ENCODE assay signal across 8 mouse cellular contexts in the genomic region with DNA sequence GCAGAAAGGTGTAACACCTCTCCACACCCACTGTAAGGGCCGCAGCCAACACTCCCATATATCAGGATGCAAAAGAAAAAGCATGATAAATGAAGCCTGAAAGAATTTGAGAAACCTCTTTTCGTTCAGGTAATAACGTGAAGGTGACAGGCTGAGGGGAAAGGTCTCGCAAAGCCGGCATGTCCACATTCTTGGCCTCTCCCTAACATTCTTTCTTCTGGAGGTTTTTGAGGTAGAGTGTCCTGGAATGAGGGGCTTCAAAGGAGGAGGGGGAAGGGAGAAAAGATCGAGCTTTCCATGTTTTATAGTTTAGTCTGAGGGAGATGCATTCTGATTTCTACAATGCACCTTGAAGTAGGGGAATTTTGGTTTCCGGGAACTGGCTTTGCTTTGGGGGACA. TPM values are rescaled to one million over a fixed set of nuclear protein-coding genes. Genes with fewer than 3 reads are reported as not detected.
DNase-seq lines count a peak whose midpoint lies in the region; ATAC-seq and TF ChIP-seq lines count a peak whose summit lies in the region.

TSS of gene St7 (plus strand) at position 287 of the 400 bp plus-strand sequence.

- H3K9me3 ChIP-seq in MEL (replicated peaks; ENCODE audit: insufficient read depth, low read length), result no peaks in the 10 kb centered on the region
- no peaks in the 10 kb centered on the region for H3K9me3 ChIP-seq in forebrain, embryonic 14.5 days (replicated peaks; ENCODE audit: control insufficient read depth, low read length)
- H3K9me3 ChIP-seq in hindbrain, embryonic 13.5 days, result no peaks in the 10 kb centered on the region
- H3K9me3 ChIP-seq in liver, postnatal 0 days (ENCODE audit: low read length), result no peaks in the 10 kb centered on the region

- WGBS in kidney, adult 2 months, result 59% methylated on average over 7 of the region's 7 CpGs
- WGBS in forebrain, embryonic 14.5 days, result 82% methylated on average over 7 of the region's 7 CpGs
- 80% methylated on average over 7 of the region's 7 CpGs for WGBS in hindbrain, embryonic 13.5 days
- WGBS in liver, postnatal 0 days (ENCODE audit: insufficient replicate concordance), result 82% methylated on average over 7 of the region's 7 CpGs

- DNase-seq in kidney, adult 2 months, result peak; percentile 7
- DNase-seq in kidney, adult 8-10 months, result no peak
- DNase-seq in MEL (ENCODE audit: low read depth, low spot score), result no peak
- DNase-seq in forebrain, embryonic 14.5 days (ENCODE audit: low spot score), result no peak
- no peak for DNase-seq in liver, postnatal 0 days
- no peak for DNase-seq in right cerebral cortex, postnatal 4 days
- DNase-seq in kidney, postnatal 36 days, result no peak

- H3K4me3 ChIP-seq in kidney, adult 2 months (ENCODE audit: insufficient read depth, low read depth, low read length), result peak within 1 kb of the TSS; percentile 74
- H3K4me3 ChIP-seq in MEL (ENCODE audit: control insufficient read depth in 1 of 2, insufficient read depth in 1 of 2, low read depth in 2 of 2, low read length in 2 of 2), result peak within 1 kb of the TSS; percentile 62 to 81
- peak within 1 kb of the TSS; percentile 72 for H3K4me3 ChIP-seq in forebrain, embryonic 14.5 days (ENCODE audit: low read depth, low read length)
- H3K4me3 ChIP-seq in hindbrain, embryonic 13.5 days, result peak within 1 kb of the TSS; percentile 74
- peak within 1 kb of the TSS; percentile 92 for H3K4me3 ChIP-seq in liver, postnatal 0 days (ENCODE audit: low read depth, low read length)

- peaks cover 32% of the 10 kb centered on the region for H3K79me2 ChIP-seq in MEL (ENCODE audit: control insufficient read depth, insufficient read depth, low read length, poor library complexity)

- H3K4me1 ChIP-seq in kidney, adult 2 months (ENCODE audit: control insufficient read depth, insufficient read depth, low read length), result no peaks in the 10 kb centered on the region; the same call in 1 of the 2 replicates
- H3K4me1 ChIP-seq in MEL (ENCODE audit: control insufficient read depth in 1 of 2, insufficient read depth in 2 of 2, low read length in 2 of 2), result peaks cover 4 to 13% of the 10 kb centered on the region in 2 experiments; a peak in 2 of 4 replicates
- H3K4me1 ChIP-seq in forebrain, embryonic 14.5 days (ENCODE audit: control insufficient read depth, insufficient read depth, low read length), result 0 out of 2 replicates have a peak, but pooled peaks cover 7% of the 10 kb centered on the region
- H3K4me1 ChIP-seq in hindbrain, embryonic 13.5 days (replicated peaks), result peaks cover 12% of the 10 kb centered on the region
- peaks cover 30% of the 10 kb centered on the region for H3K4me1 ChIP-seq in liver, postnatal 0 days (ENCODE audit: insufficient read depth)

- TF ChIP-seq RAD21 in MEL (IDR thresholded peaks at IDR 0.05; ENCODE audit: low read depth, low read length), result no peak

- H3K9ac ChIP-seq in MEL (ENCODE audit: control insufficient read depth, low read depth, low read length, poor library complexity, severe bottlenecking), result peak within 1 kb of the TSS; percentile 86
- peak within 1 kb of the TSS; percentile 80 for H3K9ac ChIP-seq in forebrain, embryonic 14.5 days (ENCODE audit: low read length)
- peak within 1 kb of the TSS; percentile 80 for H3K9ac ChIP-seq in hindbrain, embryonic 13.5 days
- peak within 1 kb of the TSS; percentile 96 for H3K9ac ChIP-seq in liver, postnatal 0 days (replicated peaks)

- no peak for TF ChIP-seq CTCF in kidney, adult 2 months (conservative IDR thresholded peaks at IDR 0.05; ENCODE audit: insufficient read depth, insufficient read length, low read depth, low read length)
- no peak for TF ChIP-seq CTCF in MEL (IDR thresholded peaks at IDR 0.05 in 2 of 3, conservative IDR thresholded peaks at IDR 0.05 in 1 of 3; ENCODE audit: control insufficient read depth in 1 of 3, insufficient read depth in 1 of 3, low read depth in 2 of 3, low read length in 3 of 3, poor library complexity in 1 of 3, severe bottlenecking in 1 of 3)
- TF ChIP-seq CTCF in liver, postnatal 0 days (IDR thresholded peaks at IDR 0.05; ENCODE audit: low read depth), result no peak

- no peaks in the 10 kb centered on the region for H3K36me3 ChIP-seq in kidney, adult 2 months (ENCODE audit: control insufficient read depth, insufficient read depth, low read length)
- peaks cover 0 to 18% of the 10 kb centered on the region in 2 experiments; a peak in 2 of 4 replicates for H3K36me3 ChIP-seq in MEL (ENCODE audit: control insufficient read depth in 1 of 2, insufficient read depth in 2 of 2, low read length in 2 of 2)
- no peaks in the 10 kb centered on the region for H3K36me3 ChIP-seq in forebrain, embryonic 14.5 days (ENCODE audit: control insufficient read depth, insufficient read depth, low read length)
- no peaks in the 10 kb centered on the region for H3K36me3 ChIP-seq in hindbrain, embryonic 13.5 days
- no peaks in the 10 kb centered on the region for H3K36me3 ChIP-seq in liver, postnatal 0 days (replicated peaks; ENCODE audit: insufficient read depth, low read length)

- no peak for ATAC-seq in forebrain, embryonic 14.5 days
- ATAC-seq in hindbrain, embryonic 13.5 days (ENCODE audit: low FRiP score), result no peak
- no peak for ATAC-seq in liver, postnatal 0 days

- peak within 1 kb of the TSS; percentile 76 for H3K4me2 ChIP-seq in forebrain, embryonic 14.5 days (ENCODE audit: low read length)
- H3K4me2 ChIP-seq in hindbrain, embryonic 13.5 days, result peak within 1 kb of the TSS; percentile 85
- H3K4me2 ChIP-seq in liver, postnatal 0 days (ENCODE audit: low read depth, low read length), result peak within 1 kb of the TSS; percentile 77

- peak within 1 kb of the TSS; percentile 75 for H3K27ac ChIP-seq in kidney, adult 2 months (ENCODE audit: insufficient read depth, low read depth, low read length)
- H3K27ac ChIP-seq in MEL (ENCODE audit: control insufficient read depth, low read depth, low read length), result peak within 1 kb of the TSS; percentile 76
- H3K27ac ChIP-seq in forebrain, embryonic 14.5 days (ENCODE audit: low read depth, low read length), result no peak within 1 kb of the TSS
- peak within 1 kb of the TSS; percentile 69 for H3K27ac ChIP-seq in hindbrain, embryonic 13.5 days
- peak within 1 kb of the TSS; percentile 97 for H3K27ac ChIP-seq in liver, postnatal 0 days (ENCODE audit: low read depth)

- no peak for TF ChIP-seq EP300 in MEL (IDR thresholded peaks at IDR 0.05; ENCODE audit: low read depth in 1 of 2, low read length in 2 of 2)
- TF ChIP-seq EP300 in liver, postnatal 0 days (IDR thresholded peaks at IDR 0.05; ENCODE audit: low read depth), result no peak

- no peaks in the 10 kb centered on the region for H3K27me3 ChIP-seq in kidney, adult 2 months (replicated peaks; ENCODE audit: control insufficient read depth, insufficient read depth, low read length)
- no peaks in the 10 kb centered on the region for H3K27me3 ChIP-seq in MEL (ENCODE audit: control insufficient read depth in 1 of 2, insufficient read depth in 2 of 2, low read length in 2 of 2)
- H3K27me3 ChIP-seq in forebrain, embryonic 14.5 days (replicated peaks; ENCODE audit: control insufficient read depth, insufficient read depth, low read length), result no peaks in the 10 kb centered on the region
- H3K27me3 ChIP-seq in hindbrain, embryonic 13.5 days, result 0 out of 2 replicates have a peak, but pooled peaks cover 12% of the 10 kb centered on the region
- no peaks in the 10 kb centered on the region for H3K27me3 ChIP-seq in liver, postnatal 0 days (ENCODE audit: insufficient read depth, low read length)

- no peak for TF ChIP-seq POLR2A in kidney, adult 2 months (IDR thresholded peaks at IDR 0.05; ENCODE audit: low read depth, low read length)
- no peak for TF ChIP-seq POLR2A in MEL (IDR thresholded peaks at IDR 0.05; ENCODE audit: control insufficient read depth in 1 of 2, insufficient read depth in 1 of 2, low read depth in 1 of 2, low read length in 2 of 2, poor library complexity in 1 of 2)

TF ChIP-seq in MEL, 35 proteins besides CTCF, POLR2A, EP300 and RAD21:
- TF ChIP-seq TBP (IDR thresholded peaks at IDR 0.05; ENCODE audit: low read depth, low read length), result no peak
- TF ChIP-seq JUND (IDR thresholded peaks at IDR 0.05; ENCODE audit: low read depth, low read length), result no peak
- TF ChIP-seq CHD1 (IDR thresholded peaks at IDR 0.05; ENCODE audit: low read depth, low read length), result no peak
- no peak for TF ChIP-seq HCFC1 (IDR thresholded peaks at IDR 0.05; ENCODE audit: low read depth, low read length)
- no peak for TF ChIP-seq MAZ (IDR thresholded peaks at IDR 0.05; ENCODE audit: low read depth, low read length)
- no peak for TF ChIP-seq MAFK (IDR thresholded peaks at IDR 0.05; ENCODE audit: borderline replicate concordance, low read depth, low read length)
- no peak for TF ChIP-seq USF2 (IDR thresholded peaks at IDR 0.05; ENCODE audit: borderline replicate concordance in 1 of 2, insufficient read depth in 1 of 2, low read depth in 1 of 2, low read length in 2 of 2)
- no peak for TF ChIP-seq USF1 (IDR thresholded peaks at IDR 0.05; ENCODE audit: low read depth, low read length)
- no peak for TF ChIP-seq MXI1 (IDR thresholded peaks at IDR 0.05; ENCODE audit: low read depth, low read length)

RNA-seq across cellular contexts. Expression of gene St7, which starts in this region (rescaled TPM):
- polyA plus RNA-seq in kidney, adult 2 months (2012; rRNA removed), result 14.3 and 17.0 TPM in 2 replicates
- 34.4 and 38.9 TPM in 2 replicates for total RNA-seq in MEL (2012; rRNA removed)
- 10 to 100 TPM in 1 of 2 experiments, not detected in 1; 48.5 TPM for polyA plus RNA-seq in MEL (2012; ENCODE audit: insufficient read depth in 1 of 2, insufficient read length in 2 of 2, low read depth in 1 of 2, low replicate concordance in 2 of 2, missing spikeins in 1 of 2)
- polyA plus RNA-seq in forebrain, embryonic 14.5 days (2014; fragmentation: Nextera tagmentation; extraction: Ambion mirVana), result 55.2 and 60.3 TPM in 2 replicates
- polyA plus RNA-seq in hindbrain, embryonic 13.5 days (2015; fragmentation: Nextera tagmentation; extraction: Ambion mirVana), result 56.1 and 57.8 TPM in 2 replicates
- 11.0 and 11.9 TPM in 2 replicates for polyA plus RNA-seq in liver, postnatal 0 days (2015; fragmentation: Nextera tagmentation; extraction: Ambion mirVana)
